Mouse (Mus musculus): ENCODE measurements around the gene Taldo1. TPM values are rescaled to one million over a fixed set of nuclear protein-coding genes. Genes with fewer than 3 reads are reported as not detected.

Gene Taldo1
- polyA plus RNA-seq, 1 experiment: 554 TPM

GRCm38 (mm10) chr7:141417731-141418681 lies 26.0 kb downstream of the Taldo1 start:
- 77% methylated on average over 8 of the region's 8 CpGs for WGBS
- no peak for DNase-seq (ENCODE audit: low read depth, low spot score)

- 21% methylated on average over 7 of the region's 7 CpGs for WGBS
- DNase-seq (ENCODE audit: low read depth, low spot score): peak; percentile 92
These were observed 27.0 kb downstream of the Taldo1 start for GRCm38 (mm10) chr7:141418970-141419369.

- WGBS: 36% methylated on average over 9 of the region's 9 CpGs
- no peak for DNase-seq (ENCODE audit: low read depth, low spot score)
These were observed 28.2 kb downstream of the Taldo1 start for GRCm38 (mm10) chr7:141420030-141420702.

GRCm38 (mm10) chr7:141423811-141424210 lies 31.8 kb downstream of the Taldo1 start:
- no peak for DNase-seq (ENCODE audit: low read depth, low spot score)
- WGBS: 67% methylated on average over 4 of the region's 4 CpGs

GRCm38 (mm10) chr7:141426948-141427730 lies 35.1 kb downstream of the Taldo1 start:
- no peak for DNase-seq (ENCODE audit: low read depth, low spot score)
- WGBS: 76% methylated on average over 12 of the region's 12 CpGs

GRCm38 (mm10) chr7:141428701-141429100 lies 36.7 kb downstream of the Taldo1 start:
- DNase-seq (ENCODE audit: low read depth, low spot score): no peak
- WGBS: 76% methylated on average over 5 of the region's 5 CpGs

- 22% methylated on average over 19 of the region's 19 CpGs for WGBS
- no peak for DNase-seq (ENCODE audit: low read depth, low spot score)
These were observed 37.3 kb downstream of the Taldo1 start, which contains the start of gene Cend1 for GRCm38 (mm10) chr7:141429310-141429709. Gene Cend1, minus strand, starts transcription at chr7:141429491.

- no peak for DNase-seq (ENCODE audit: low read depth, low spot score)
These were observed 38.0 kb downstream of the Taldo1 start for GRCm38 (mm10) chr7:141429840-141430584.

GRCm38 (mm10) chr7:141430585-141431240 lies 38.7 kb downstream of the Taldo1 start:
- 96% methylated on average over 9 of the region's 9 CpGs for WGBS
- DNase-seq (ENCODE audit: low read depth, low spot score): no peak

More at GRCm38 (mm10) chr7:141429840-141430584, 38.0 kb downstream of the Taldo1 start:
- WGBS: 66% methylated on average over 9 of the region's 9 CpGs

- no peak for DNase-seq (ENCODE audit: low read depth, low spot score)
- 93% methylated on average over 19 of the region's 19 CpGs for WGBS
These were observed 39.6 kb downstream of the Taldo1 start for GRCm38 (mm10) chr7:141431434-141432185.

- DNase-seq (ENCODE audit: low read depth, low spot score): no peak
- 63% methylated on average over 8 of the region's 8 CpGs for WGBS
These were observed 40.2 kb downstream of the Taldo1 start for GRCm38 (mm10) chr7:141432186-141432611.

GRCm38 (mm10) chr7:141432741-141433516 lies 40.9 kb downstream of the Taldo1 start:
- no peak for DNase-seq (ENCODE audit: low read depth, low spot score)
- WGBS: 51% methylated on average over 6 of the region's 6 CpGs

GRCm38 (mm10) chr7:141433517-141434400 lies 41.8 kb downstream of the Taldo1 start:
- DNase-seq (ENCODE audit: low read depth, low spot score): no peak

GRCm38 (mm10) chr7:141434464-141434863 lies 42.5 kb downstream of the Taldo1 start:
- 17% methylated on average over 8 of the region's 8 CpGs for WGBS
- DNase-seq (ENCODE audit: low read depth, low spot score): no peak

More at GRCm38 (mm10) chr7:141433517-141434400, 41.8 kb downstream of the Taldo1 start:
- 75% methylated on average over 15 of the region's 15 CpGs for WGBS

- 2% methylated on average over 17 of the region's 17 CpGs for WGBS
These were observed 43.3 kb downstream of the Taldo1 start for GRCm38 (mm10) chr7:141435129-141435855.

More at GRCm38 (mm10) chr7:141435129-141435855, 43.3 kb downstream of the Taldo1 start:
- no peak for DNase-seq (ENCODE audit: low read depth, low spot score)

Measured in large intestine, adult 2 months (tissue).